Mouse (Mus musculus) kidney, postnatal 10 days (tissue): ENCODE measurements at regions not wholly inside any gene's neighbourhood (a gene's known extent, or its start where the extent isn't known, plus 50 kb on each side); places are given as distances from the start of the nearest gene placed in this dataset.

Experiments used
- DNase-seq: peaks from one replicate; pipeline ENCODE4 v3.0.0; 2021; ENCODE audit warnings: mixed read lengths

GRCm38 (mm10) chr8:51032386-51032785 is 2188.6 kb upstream of the Tenm3 start:
- no peak for DNase-seq

- no peak for DNase-seq
Observed at GRCm38 (mm10) chr8:51010508-51010907, 2166.8 kb upstream of the Tenm3 start.

- DNase-seq, result peak; percentile 6
Observed at GRCm38 (mm10) chr8:50967386-50967785, 2123.6 kb upstream of the Tenm3 start.

- no peak for DNase-seq
Observed at GRCm38 (mm10) chr8:50917540-50917939, 2073.8 kb upstream of the Tenm3 start.

- no peak for DNase-seq
Observed at GRCm38 (mm10) chr8:50916733-50917113, 2073.0 kb upstream of the Tenm3 start.

GRCm38 (mm10) chr8:50915876-50916732 is 2072.4 kb upstream of the Tenm3 start:
- peak; percentile 8 for DNase-seq

GRCm38 (mm10) chr8:50915259-50915875 is 2071.6 kb upstream of the Tenm3 start:
- DNase-seq, result peak; percentile 6

GRCm38 (mm10) chr8:50914615-50915014 is 2070.9 kb upstream of the Tenm3 start:
- DNase-seq, result no peak

- no peak for DNase-seq
Observed at GRCm38 (mm10) chr8:50878198-50878597, 2034.4 kb upstream of the Tenm3 start.
